Mouse (Mus musculus): ENCODE results near the gene Trappc1. TPM values are rescaled to one million over a fixed set of nuclear protein-coding genes. Genes with fewer than 3 reads are reported as not detected.

The Trappc1 gene
- total and polyA plus RNA-seq, 3 experiments, result 10.1 to 139 (median 127) TPM

GRCm38 (mm10) chr11:69367616-69368355, 44.0 kb downstream of the Trappc1 start:
- peak overlapping the region; percentile 84 for H3K4me3 ChIP-seq (ENCODE audit: low read depth, low read length)
- H3K36me3 ChIP-seq (replicated peaks), result peaks cover 43% of the 10 kb centered on the region
- no peak for TF ChIP-seq GATA2 (IDR thresholded peaks at IDR 0.05; ENCODE audit: borderline replicate concordance, low read depth, low read length)
- TF ChIP-seq GATA1 (IDR thresholded peaks at IDR 0.05; ENCODE audit: borderline replicate concordance, low read length), result no peak
- no peak for TF ChIP-seq TAL1 (conservative IDR thresholded peaks at IDR 0.05; ENCODE audit: low read depth, low read length)
- no peak for TF ChIP-seq POLR2AphosphoS5 (IDR thresholded peaks at IDR 0.05; ENCODE audit: insufficient replicate concordance, low read depth, low read length)
- TF ChIP-seq CTCF (IDR thresholded peaks at IDR 0.05; ENCODE audit: low read depth, low read length), result no peak
- no peaks in the 10 kb centered on the region for H3K9me3 ChIP-seq (replicated peaks)
- DNase-seq (ENCODE audit: low spot score) (peak; percentile 12), ATAC-seq (ENCODE audit: extremely low read depth, insufficient number of reproducible peaks, low FRiP score, poor library complexity, severe bottlenecking) (no peak)
- H3K4me1 ChIP-seq (ENCODE audit: insufficient read depth, low read depth, low read length), result peaks cover 63% of the 10 kb centered on the region
- H3K27me3 ChIP-seq (ENCODE audit: insufficient read depth, low read length), result no peaks in the 10 kb centered on the region

GRCm38 (mm10) chr11:69368356-69369214, 44.8 kb downstream of the Trappc1 start:
- Histone ChIP-seq H3K4me3 (ENCODE audit: low read depth, low read length) (peak overlapping the region; percentile 84), H3K9me3 (replicated peaks) (no peaks in the 10 kb centered on the region), H3K27me3 (ENCODE audit: insufficient read depth, low read length) (no peaks in the 10 kb centered on the region), H3K4me1 (ENCODE audit: insufficient read depth, low read depth, low read length) (peaks cover 71% of the 10 kb centered on the region), H3K36me3 (replicated peaks) (peaks cover 35% of the 10 kb centered on the region)
- no peak for TF ChIP-seq TAL1 (conservative IDR thresholded peaks at IDR 0.05; ENCODE audit: low read depth, low read length)
- no peak for TF ChIP-seq GATA2 (IDR thresholded peaks at IDR 0.05; ENCODE audit: borderline replicate concordance, low read depth, low read length)
- TF ChIP-seq GATA1 (IDR thresholded peaks at IDR 0.05; ENCODE audit: borderline replicate concordance, low read length), result no peak
- TF ChIP-seq POLR2AphosphoS5 (IDR thresholded peaks at IDR 0.05; ENCODE audit: insufficient replicate concordance, low read depth, low read length), result no peak
- TF ChIP-seq CTCF (IDR thresholded peaks at IDR 0.05; ENCODE audit: low read depth, low read length), result no peak
- peak; percentile 52 for DNase-seq (ENCODE audit: low spot score)
- no peak for ATAC-seq (ENCODE audit: extremely low read depth, insufficient number of reproducible peaks, low FRiP score, poor library complexity, severe bottlenecking)

- no peak for ATAC-seq (ENCODE audit: extremely low read depth, insufficient number of reproducible peaks, low FRiP score, poor library complexity, severe bottlenecking)
Observed at GRCm38 (mm10) chr11:69369215-69369989, 45.6 kb downstream of the Trappc1 start, which contains the start of gene Chd3. Chd3 (minus strand) TSS chr11:69369406.

GRCm38 (mm10) chr11:69369990-69370816, 46.4 kb downstream of the Trappc1 start:
- DNase-seq (ENCODE audit: low spot score), result no peak
- no peaks in the 10 kb centered on the region for H3K27me3 ChIP-seq (ENCODE audit: insufficient read depth, low read length)
- H3K4me3 ChIP-seq (ENCODE audit: low read depth, low read length), result no peak overlapping the region; the same call in 1 of the 2 replicates
- H3K4me1 ChIP-seq (ENCODE audit: insufficient read depth, low read depth, low read length), result peaks cover 71% of the 10 kb centered on the region
- peaks cover 18% of the 10 kb centered on the region for H3K36me3 ChIP-seq (replicated peaks)
- no peaks in the 10 kb centered on the region for H3K9me3 ChIP-seq (replicated peaks)
- no peak for TF ChIP-seq TAL1 (conservative IDR thresholded peaks at IDR 0.05; ENCODE audit: low read depth, low read length)
- TF ChIP-seq GATA2 (IDR thresholded peaks at IDR 0.05; ENCODE audit: borderline replicate concordance, low read depth, low read length), result no peak
- no peak for TF ChIP-seq GATA1 (IDR thresholded peaks at IDR 0.05; ENCODE audit: borderline replicate concordance, low read length)
- no peak for TF ChIP-seq CTCF (IDR thresholded peaks at IDR 0.05; ENCODE audit: low read depth, low read length)
- no peak for TF ChIP-seq POLR2AphosphoS5 (IDR thresholded peaks at IDR 0.05; ENCODE audit: insufficient replicate concordance, low read depth, low read length)
- no peak for ATAC-seq (ENCODE audit: extremely low read depth, insufficient number of reproducible peaks, low FRiP score, poor library complexity, severe bottlenecking)

More at GRCm38 (mm10) chr11:69369215-69369989, 45.6 kb downstream of the Trappc1 start, which contains the start of gene Chd3:
- peak; percentile 25 for DNase-seq (ENCODE audit: low spot score)
- Histone ChIP-seq H3K9me3 (replicated peaks) (no peaks in the 10 kb centered on the region), H3K36me3 (replicated peaks) (peaks cover 26% of the 10 kb centered on the region), H3K4me3 (ENCODE audit: low read depth, low read length) (peak within 1 kb of the TSS; percentile 84), H3K4me1 (ENCODE audit: insufficient read depth, low read depth, low read length) (peaks cover 77% of the 10 kb centered on the region), H3K27me3 (ENCODE audit: insufficient read depth, low read length) (no peaks in the 10 kb centered on the region)
- no peak for TF ChIP-seq CTCF (IDR thresholded peaks at IDR 0.05; ENCODE audit: low read depth, low read length)

- no peak for DNase-seq (ENCODE audit: low spot score)
- Histone ChIP-seq H3K27me3 (ENCODE audit: insufficient read depth, low read length) (no peaks in the 10 kb centered on the region), H3K4me1 (ENCODE audit: insufficient read depth, low read depth, low read length) (peaks cover 68% of the 10 kb centered on the region), H3K9me3 (replicated peaks) (no peaks in the 10 kb centered on the region), H3K36me3 (replicated peaks) (peaks cover 17% of the 10 kb centered on the region), H3K4me3 (ENCODE audit: low read depth, low read length) (no peak overlapping the region; the same call in 1 of the 2 replicates)
- ATAC-seq (ENCODE audit: extremely low read depth, insufficient number of reproducible peaks, low FRiP score, poor library complexity, severe bottlenecking), result no peak
- TF ChIP-seq GATA1 (IDR thresholded peaks at IDR 0.05; ENCODE audit: borderline replicate concordance, low read length) (no peak), CTCF (IDR thresholded peaks at IDR 0.05; ENCODE audit: low read depth, low read length) (no peak), POLR2AphosphoS5 (IDR thresholded peaks at IDR 0.05; ENCODE audit: insufficient replicate concordance, low read depth, low read length) (no peak), TAL1 (conservative IDR thresholded peaks at IDR 0.05; ENCODE audit: low read depth, low read length) (no peak), GATA2 (IDR thresholded peaks at IDR 0.05; ENCODE audit: borderline replicate concordance, low read depth, low read length) (no peak)
Observed at GRCm38 (mm10) chr11:69370817-69371215, 47.0 kb downstream of the Trappc1 start.

All from G1E (cell line).